Mouse (Mus musculus) liver, embryonic 14.5 days (tissue): ENCODE measurements around the gene Gm15217.

Experiments used
- CTCF ChIP-seq: IDR thresholded peaks from 2 replicates; pipeline ENCODE4 v1.5.1; 2016; ENCODE audit warnings: antibody characterized with exemption, low read depth, control low read depth
- EP300 ChIP-seq: IDR thresholded peaks from 2 replicates; pipeline ENCODE4 v1.6.1; 2016; ENCODE audit warnings: antibody characterized with exemption, low read depth

- no peak for TF ChIP-seq CTCF
- no peak for TF ChIP-seq EP300
Observed at GRCm38 (mm10) chr14:46430231-46430630, 51.0 kb downstream of the Gm15217 start.
